Mouse (Mus musculus) neural tube, embryonic 15.5 days (tissue): ENCODE results near the gene Psmb4. TPM values are rescaled to one million over a fixed set of nuclear protein-coding genes. Genes with fewer than 3 reads are reported as not detected.
A peak's percentile ranks its signal among the peaks of the same experiment; 100 is the strongest.
"Not testable (repeated sequence)": the region's sequence is repeated elsewhere in the genome, so short reads cannot be mapped to it uniquely, and the experiment has no call there.

Experiments used
- ATAC-seq: fragments of 200-750 bp; cut with Nextera tagmentation; 2 replicates; pipeline ENCODE4 v1.8.0; 2017; ENCODE audit warnings: mild to moderate bottlenecking, moderate TSS enrichment, moderate library complexity; ENCODE audit not compliant: low FRiP score
- H3K27ac ChIP-seq: fragments of 300-500 bp; sonication (generic); replicated peaks from 2 replicates; pipeline ENCODE4 v1.5.1; 2015; ENCODE audit warnings: mild to moderate bottlenecking, inconsistent platforms
- H3K27me3 ChIP-seq: fragments of 300-500 bp; sonication (generic); replicated peaks from 2 replicates; pipeline ENCODE4 v1.6.1; 2015; ENCODE audit warnings: inconsistent platforms
- H3K36me3 ChIP-seq: fragments of 300-500 bp; sonication (generic); 2 replicates; pipeline ENCODE4 v1.6.1; 2015; ENCODE audit warnings: inconsistent platforms
- H3K4me1 ChIP-seq: fragments of 300-500 bp; sonication (generic); 2 replicates; pipeline ENCODE4 v1.6.1; 2015; ENCODE audit warnings: inconsistent platforms
- H3K4me2 ChIP-seq: fragments of 300-500 bp; sonication (generic); 2 replicates; pipeline ENCODE4 v1.6.1; 2015; ENCODE audit warnings: inconsistent platforms, mild to moderate bottlenecking, moderate library complexity
- H3K4me3 ChIP-seq: fragments of 300-500 bp; sonication (generic); replicated peaks from 2 replicates; pipeline ENCODE4 v1.5.1; 2015; ENCODE audit warnings: mild to moderate bottlenecking, inconsistent platforms
- H3K9ac ChIP-seq: fragments of 300-500 bp; sonication (generic); replicated peaks from 2 replicates; pipeline ENCODE4 v1.6.1; 2015; ENCODE audit warnings: mild to moderate bottlenecking, inconsistent platforms
- H3K9me3 ChIP-seq: fragments of 300-500 bp; sonication (generic); replicated peaks from 2 replicates; pipeline ENCODE4 v1.6.1; 2016; ENCODE audit warnings: inconsistent platforms
- WGBS: fragments of 180-500 bp; shearing (Covaris S2); methylation state at CpG from one replicate; pipeline ENCODE4 v1.1.7; 2015; ENCODE audit warnings: mixed read lengths; 5-methylcytosine and 5-hydroxymethylcytosine counted together
- polyA plus RNA-seq: library from polyadenylated mRNA; unstranded; fragments of >200 nt; fragmentation: Nextera tagmentation; extraction: Ambion mirVana; gene quantifications from 2 replicates; pipeline ENCODE4 v1.2.1, GENCODE M21; 2015

The Psmb4 gene
- polyA plus RNA-seq, 1 experiment from 2014 or later: 371 TPM

DNA sequence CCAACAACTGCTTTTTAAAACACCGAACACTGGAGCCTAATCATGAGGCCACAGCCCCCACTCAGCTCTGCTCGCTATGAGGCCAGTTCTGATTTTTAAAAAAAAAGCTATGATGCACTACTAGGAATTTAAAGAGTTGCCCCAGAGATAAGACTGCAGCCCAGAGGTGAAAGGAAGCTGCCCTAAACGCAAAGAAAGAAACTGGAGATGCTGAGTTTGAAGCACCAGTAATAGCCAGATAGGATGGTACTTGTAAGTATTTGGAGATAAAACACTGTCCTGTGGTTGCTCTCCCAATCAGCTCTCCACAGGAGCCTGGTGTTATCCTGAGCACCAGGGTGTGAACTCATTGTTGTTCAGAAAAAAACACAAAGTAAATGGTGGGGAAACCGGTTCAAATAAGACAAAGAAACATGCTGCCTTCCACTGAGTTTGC, 39.6 kb upstream of the Psmb4 start:
- not testable (repeated sequence) for H3K27ac ChIP-seq, H3K27me3 ChIP-seq, ATAC-seq

DNA sequence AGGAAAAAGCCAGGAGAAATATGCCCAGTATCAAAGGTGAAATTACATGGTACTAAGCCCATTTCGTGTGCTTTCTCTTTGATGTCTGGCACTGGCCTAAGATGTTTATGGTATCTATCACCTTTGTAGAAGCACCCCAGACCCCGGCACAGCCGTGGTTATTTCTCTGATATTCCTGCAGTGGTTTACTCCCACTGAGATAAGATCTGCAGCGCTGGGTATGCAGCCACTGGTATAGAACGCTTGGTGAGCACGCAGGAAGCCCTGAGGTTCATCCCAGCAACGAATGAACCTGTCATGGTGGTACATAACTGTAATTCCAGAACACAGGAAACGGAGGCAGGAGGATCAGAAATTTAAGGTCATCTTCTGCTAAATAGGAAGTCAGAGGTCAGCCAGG, 37.9 kb upstream of the Psmb4 start:
- Histone ChIP-seq H3K4me3 (no peak overlapping the region), H3K9me3 (no peaks in the 10 kb centered on the region), H3K4me2 (no peak overlapping the region), H3K9ac (no peak overlapping the region), H3K27me3 (no peaks in the 10 kb centered on the region), H3K36me3 (no peaks in the 10 kb centered on the region), H3K4me1 (no peaks in the 10 kb centered on the region), H3K27ac (no peak overlapping the region)
- 73% methylated on average over 8 of the region's 8 CpGs for WGBS
- no peak for ATAC-seq

More for the DNA sequence above, 39.6 kb upstream of the Psmb4 start:
- not testable (repeated sequence) for H3K4me1 ChIP-seq, H3K9me3 ChIP-seq, H3K9ac ChIP-seq, H3K36me3 ChIP-seq, H3K4me2 ChIP-seq, H3K4me3 ChIP-seq
- 50% methylated on average over 4 of the region's 4 CpGs for WGBS

DNA sequence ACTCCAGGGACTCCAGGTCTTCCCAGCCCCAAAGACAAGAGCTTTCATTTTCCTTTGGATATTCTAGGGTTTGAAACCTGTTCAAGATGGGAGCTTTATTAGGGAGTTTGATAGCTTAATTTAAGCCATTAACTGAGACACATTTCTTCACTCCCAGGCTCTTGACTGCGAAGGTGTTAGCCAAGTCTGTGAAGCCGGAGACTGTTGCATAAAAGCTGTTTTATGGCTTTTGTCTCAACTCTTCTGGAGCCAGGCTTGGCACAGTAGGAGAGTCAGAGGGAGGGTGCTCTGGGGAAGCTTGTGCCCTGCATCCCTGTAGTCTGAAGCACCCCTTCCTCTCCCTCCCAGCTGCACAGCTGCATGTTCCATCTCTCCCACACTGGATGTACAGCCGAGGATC, 35.6 kb upstream of the Psmb4 start:
- Histone ChIP-seq H3K4me3 (no peak overlapping the region), H3K4me2 (no peak overlapping the region), H3K9ac (no peak overlapping the region), H3K4me1 (no peaks in the 10 kb centered on the region), H3K36me3 (no peaks in the 10 kb centered on the region), H3K9me3 (no peaks in the 10 kb centered on the region), H3K27ac (no peak overlapping the region), H3K27me3 (no peaks in the 10 kb centered on the region)
- ATAC-seq: no peak
- WGBS: 21% methylated on average over 3 of the region's 3 CpGs

DNA sequence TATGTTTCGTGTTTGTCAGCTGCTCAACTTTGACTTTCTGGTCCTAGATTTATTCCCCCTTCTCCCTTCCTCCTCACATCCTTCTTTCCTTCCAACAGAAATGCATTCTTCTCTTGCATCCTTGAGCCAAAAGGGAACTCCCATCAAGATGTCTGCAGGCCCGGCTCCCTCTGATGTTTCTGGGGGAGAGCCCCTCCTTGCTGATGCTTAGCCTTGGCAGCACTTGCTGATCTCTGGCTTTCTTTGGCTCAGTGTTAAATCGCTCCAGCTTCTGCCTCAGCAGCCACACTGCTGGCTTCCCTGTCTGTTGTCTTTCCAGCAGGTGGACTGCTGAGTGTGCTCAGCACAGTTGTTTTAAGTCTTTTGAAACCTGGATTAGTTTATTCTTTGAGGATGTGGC, 34.3 kb upstream of the Psmb4 start:
- Histone ChIP-seq H3K27me3 (no peaks in the 10 kb centered on the region), H3K36me3 (no peaks in the 10 kb centered on the region), H3K4me1 (no peaks in the 10 kb centered on the region), H3K4me3 (no peak overlapping the region), H3K27ac (no peak overlapping the region), H3K9me3 (no peaks in the 10 kb centered on the region), H3K9ac (no peak overlapping the region), H3K4me2 (no peak overlapping the region)
- no peak for ATAC-seq
- 54% methylated on average over 3 of the region's 3 CpGs for WGBS

DNA sequence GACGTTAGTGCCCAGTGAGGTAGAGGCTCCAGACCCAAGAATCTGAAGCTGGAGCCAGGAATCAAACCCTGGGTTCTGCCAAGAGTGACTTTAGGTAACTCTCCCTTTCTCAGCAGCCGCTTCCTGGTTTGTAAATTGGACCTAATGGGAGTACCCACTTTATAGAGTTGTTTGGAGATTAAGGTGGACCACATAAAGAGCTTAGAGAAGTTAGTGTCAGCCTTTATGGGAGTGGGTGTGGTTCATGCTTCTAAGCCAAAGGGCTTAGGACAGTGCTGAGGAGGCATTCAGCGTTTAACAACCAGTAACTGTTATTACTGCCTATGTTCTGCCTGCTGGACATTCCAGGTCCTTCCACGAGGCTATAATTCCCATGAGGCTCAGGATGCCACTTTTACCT, 32.1 kb upstream of the Psmb4 start:
- no peak overlapping the region for H3K27ac ChIP-seq
- no peaks in the 10 kb centered on the region for H3K9me3 ChIP-seq
- H3K4me1 ChIP-seq: no peaks in the 10 kb centered on the region
- H3K4me3 ChIP-seq: no peak overlapping the region
- no peaks in the 10 kb centered on the region for H3K27me3 ChIP-seq
- WGBS: 47% methylated on average over 4 of the region's 4 CpGs
- no peak for ATAC-seq
- no peak overlapping the region for H3K4me2 ChIP-seq
- H3K9ac ChIP-seq: no peak overlapping the region
- no peaks in the 10 kb centered on the region for H3K36me3 ChIP-seq

DNA sequence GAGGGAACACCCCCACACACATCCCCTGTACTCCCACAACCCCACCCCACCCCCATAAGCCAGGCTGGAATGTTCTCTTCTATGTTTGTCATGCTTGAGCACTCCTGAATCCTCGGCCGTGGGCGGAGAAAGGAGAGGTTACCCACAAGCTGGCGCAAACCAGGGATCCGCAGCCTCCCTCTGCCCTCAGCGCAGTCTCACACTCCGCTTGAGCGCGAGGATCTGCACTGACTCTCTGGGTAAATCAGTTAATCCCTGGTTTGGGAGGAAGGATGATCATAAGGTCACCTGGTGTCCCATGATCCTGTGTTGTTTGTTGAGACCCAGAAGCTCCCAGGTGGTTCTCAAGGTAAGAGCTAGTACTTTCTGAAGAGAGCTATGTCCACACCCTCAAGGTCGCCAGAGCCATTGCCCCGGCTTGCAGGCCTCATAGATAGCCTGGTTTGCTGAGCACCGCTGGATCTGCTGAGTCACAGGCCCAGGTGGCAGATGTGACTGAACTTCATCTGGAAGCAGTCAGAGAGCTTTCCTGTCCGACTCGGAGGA, 31.1 kb upstream of the Psmb4 start:
- H3K4me3 ChIP-seq: no peak overlapping the region
- H3K36me3 ChIP-seq: no peaks in the 10 kb centered on the region
- no peaks in the 10 kb centered on the region for H3K9me3 ChIP-seq
- H3K27ac ChIP-seq: no peak overlapping the region
- WGBS: 72% methylated on average over 14 of the region's 14 CpGs
- H3K4me1 ChIP-seq: no peaks in the 10 kb centered on the region
- no peak for ATAC-seq
- no peak overlapping the region for H3K4me2 ChIP-seq
- H3K9ac ChIP-seq: no peak overlapping the region
- no peaks in the 10 kb centered on the region for H3K27me3 ChIP-seq

DNA sequence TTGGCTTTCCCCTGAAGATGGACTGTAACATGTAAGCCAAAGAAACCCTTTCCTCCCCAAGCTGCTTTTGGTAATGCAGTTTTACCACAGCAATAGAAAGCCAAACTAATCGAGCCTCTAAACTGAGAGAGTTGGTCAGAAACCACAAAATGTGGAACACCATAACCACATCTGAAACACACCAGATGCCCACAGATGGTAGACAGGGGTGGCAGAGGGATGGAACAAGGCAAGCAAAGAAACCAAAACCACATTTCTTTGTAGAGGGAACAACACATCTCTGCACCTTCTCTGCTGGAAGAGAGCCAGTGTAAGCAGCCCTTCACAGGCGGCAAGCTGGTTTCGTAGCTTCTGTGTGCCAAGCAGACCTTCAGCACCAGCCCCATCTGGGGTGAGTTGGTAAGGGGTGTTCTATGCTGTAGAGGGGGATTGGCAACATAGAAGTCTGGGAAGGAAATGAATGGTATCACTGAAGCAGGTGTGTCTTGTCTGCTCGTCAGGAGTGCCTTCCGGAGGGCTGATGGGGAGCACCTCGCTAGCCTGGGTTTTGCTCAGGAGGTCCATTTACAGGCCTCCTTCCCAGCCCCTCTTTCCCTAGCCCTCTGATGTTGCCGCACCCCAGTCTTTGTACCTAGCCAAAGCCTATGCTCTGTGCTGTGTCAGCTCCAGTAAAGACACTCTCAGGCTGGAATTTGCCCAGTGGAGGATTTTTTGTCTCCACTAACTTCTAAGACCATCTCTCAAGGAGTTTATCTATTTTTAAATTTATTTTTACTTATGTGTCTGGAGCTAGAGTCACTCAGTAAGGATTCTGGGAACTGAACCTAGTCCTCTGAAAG, 29.4 kb upstream of the Psmb4 start:
- no peaks in the 10 kb centered on the region for H3K9me3 ChIP-seq
- WGBS: 88% methylated on average over 7 of the region's 7 CpGs
- no peak overlapping the region for H3K4me3 ChIP-seq
- no peak overlapping the region for H3K9ac ChIP-seq
- no peak overlapping the region for H3K27ac ChIP-seq
- ATAC-seq: no peak
- H3K36me3 ChIP-seq: no peaks in the 10 kb centered on the region
- H3K27me3 ChIP-seq: no peaks in the 10 kb centered on the region
- H3K4me2 ChIP-seq: no peak overlapping the region
- no peaks in the 10 kb centered on the region for H3K4me1 ChIP-seq

DNA sequence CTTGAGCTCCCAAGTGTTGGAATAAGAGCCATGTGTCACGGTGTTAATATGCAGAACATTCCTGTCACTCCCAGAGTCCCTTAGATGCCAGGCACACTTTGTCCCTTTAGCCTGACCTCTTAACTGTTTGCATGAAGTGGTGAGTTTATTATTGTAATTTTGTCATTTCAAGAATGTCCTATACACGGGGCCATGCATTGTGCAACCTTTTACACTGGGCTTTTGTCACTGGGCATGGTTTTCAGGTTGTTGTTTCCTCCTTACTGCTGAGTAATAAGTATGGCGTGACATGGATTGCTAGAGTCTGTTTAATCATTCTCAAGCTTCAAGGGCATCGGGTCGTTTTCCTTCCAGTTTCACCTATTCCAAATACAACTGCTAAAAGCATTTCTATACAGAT, 27.0 kb upstream of the Psmb4 start:
- H3K27ac ChIP-seq: no peak overlapping the region
- 40% methylated on average over 5 of the region's 5 CpGs for WGBS
- no peaks in the 10 kb centered on the region for H3K36me3 ChIP-seq
- ATAC-seq: no peak
- no peaks in the 10 kb centered on the region for H3K4me1 ChIP-seq
- no peak overlapping the region for H3K4me2 ChIP-seq
- no peak overlapping the region for H3K4me3 ChIP-seq
- no peaks in the 10 kb centered on the region for H3K27me3 ChIP-seq
- no peaks in the 10 kb centered on the region for H3K9me3 ChIP-seq
- H3K9ac ChIP-seq: no peak overlapping the region

DNA sequence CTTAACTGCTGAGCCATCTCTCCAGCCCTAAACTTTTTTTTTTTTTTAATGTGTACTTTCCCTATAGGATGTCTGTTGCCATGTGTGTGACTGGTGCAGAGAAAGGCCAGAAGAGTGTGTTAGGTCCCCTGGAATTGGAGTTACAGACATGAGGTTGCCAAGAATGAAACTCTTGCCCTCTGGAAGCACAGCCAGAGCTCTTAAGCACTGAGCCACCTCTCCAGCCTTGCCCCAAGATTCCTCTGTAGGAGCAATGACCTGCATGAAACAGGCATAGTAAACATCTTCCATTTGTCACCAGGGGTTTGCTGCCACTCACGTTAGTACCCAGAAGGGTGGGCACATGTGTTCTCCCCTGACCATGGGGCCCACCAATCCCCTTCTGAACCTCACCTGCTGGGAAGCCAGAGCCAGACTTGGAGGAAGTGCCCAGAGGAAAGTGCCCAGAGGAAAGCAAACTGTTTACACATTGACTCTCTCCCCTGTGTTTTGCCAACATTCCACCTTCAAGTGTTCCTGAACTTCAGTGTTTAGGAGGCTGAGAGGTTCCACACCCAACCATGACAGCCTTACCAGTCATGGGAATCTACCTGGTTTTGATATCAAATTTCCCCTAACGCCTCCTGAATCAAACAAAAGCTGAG, 24.4 kb upstream of the Psmb4 start:
- H3K9ac ChIP-seq: no peak overlapping the region
- H3K36me3 ChIP-seq: no peaks in the 10 kb centered on the region
- ATAC-seq: no peak
- no peak overlapping the region for H3K4me2 ChIP-seq
- H3K9me3 ChIP-seq: no peaks in the 10 kb centered on the region
- H3K27me3 ChIP-seq: no peaks in the 10 kb centered on the region
- no peak overlapping the region for H3K27ac ChIP-seq
- H3K4me3 ChIP-seq: no peak overlapping the region
- 83% methylated on average over 2 of the region's 2 CpGs for WGBS
- no peaks in the 10 kb centered on the region for H3K4me1 ChIP-seq

DNA sequence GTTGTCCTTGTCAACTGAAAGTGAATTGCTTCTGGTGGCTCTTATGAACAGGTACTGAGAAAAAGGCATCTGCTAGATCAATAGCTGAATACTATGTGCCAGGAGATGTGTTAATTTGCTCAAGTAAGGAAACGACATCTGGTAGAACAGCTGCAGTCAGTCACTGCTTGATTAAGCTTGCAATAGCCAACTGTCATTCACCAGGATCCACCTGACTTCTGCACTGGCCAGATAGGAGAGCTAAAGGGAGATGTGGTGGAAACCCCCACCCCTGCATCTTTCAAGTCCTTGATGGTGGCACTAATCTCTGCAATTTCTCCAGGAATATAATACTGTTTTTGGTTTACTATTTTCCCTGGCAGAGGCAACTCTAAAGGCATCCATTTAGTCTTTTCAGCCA, 19.7 kb upstream of the Psmb4 start:
- no peak overlapping the region for H3K4me2 ChIP-seq
- 53% methylated on average over 1 of the region's 1 CpGs for WGBS
- 0 out of 2 replicates have a peak, but pooled peaks cover 3% of the 10 kb centered on the region for H3K4me1 ChIP-seq
- no peak for ATAC-seq
- H3K9me3 ChIP-seq: no peaks in the 10 kb centered on the region
- H3K4me3 ChIP-seq: no peak overlapping the region
- no peaks in the 10 kb centered on the region for H3K27me3 ChIP-seq
- no peak overlapping the region for H3K9ac ChIP-seq
- H3K36me3 ChIP-seq: no peaks in the 10 kb centered on the region
- no peak overlapping the region for H3K27ac ChIP-seq

DNA sequence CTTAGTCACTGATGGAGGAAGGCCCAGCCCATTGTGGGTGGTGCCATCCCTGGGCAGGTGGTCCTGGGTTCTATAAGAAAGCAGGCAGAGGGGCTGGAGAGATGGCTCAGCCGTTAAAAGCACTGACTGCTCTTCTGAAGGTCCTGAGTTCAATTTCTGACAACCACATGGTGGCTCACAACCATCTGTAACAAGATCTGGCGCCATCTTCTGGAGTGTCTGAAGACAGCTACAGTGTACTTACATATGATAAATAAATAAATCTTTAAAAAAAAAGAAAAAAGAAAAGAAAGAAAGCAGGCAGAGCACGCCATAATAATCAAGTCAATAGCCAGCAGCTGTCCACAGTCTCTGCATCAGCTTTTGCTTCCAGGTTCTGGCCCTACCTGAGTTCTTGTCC, 18.0 kb upstream of the Psmb4 start:
- ATAC-seq, H3K9ac ChIP-seq, H3K4me2 ChIP-seq, H3K36me3 ChIP-seq, H3K4me3 ChIP-seq, H3K27me3 ChIP-seq, H3K27ac ChIP-seq, H3K9me3 ChIP-seq, H3K4me1 ChIP-seq: not testable (repeated sequence)
- 65% methylated on average over 3 of the region's 3 CpGs for WGBS

DNA sequence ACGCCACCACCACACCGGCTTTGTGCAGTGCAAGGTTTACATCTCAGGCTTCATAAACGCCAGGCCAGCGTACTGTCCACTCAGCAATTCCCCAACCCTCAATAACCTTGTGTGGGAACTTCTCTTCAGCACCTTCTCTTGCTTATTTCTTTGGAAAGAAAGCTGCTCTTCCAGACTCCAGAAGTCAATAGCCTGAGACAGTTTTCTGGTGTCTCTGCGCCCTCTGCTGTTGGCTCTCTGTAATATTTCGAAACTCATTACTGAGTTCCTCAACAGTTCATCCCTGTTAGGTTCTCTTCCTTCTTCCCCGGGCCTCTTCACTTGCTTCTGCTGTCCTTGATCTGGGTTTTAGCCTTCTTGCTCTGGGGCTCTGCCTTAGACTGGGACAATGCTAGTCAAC, 16.0 kb upstream of the Psmb4 start:
- Histone ChIP-seq H3K27ac (no peak overlapping the region), H3K27me3 (no peaks in the 10 kb centered on the region), H3K9ac (no peak overlapping the region), H3K4me1 (0 out of 2 replicates have a peak, but pooled peaks cover 3% of the 10 kb centered on the region), H3K9me3 (no peaks in the 10 kb centered on the region), H3K4me2 (peak overlapping the region; percentile 15; the same call in 1 of the 2 replicates), H3K36me3 (no peaks in the 10 kb centered on the region), H3K4me3 (no peak overlapping the region)
- WGBS: 21% methylated on average over 7 of the region's 7 CpGs
- ATAC-seq: peak; percentile 57; the same call in 1 of the 2 replicates
